Mouse (Mus musculus): ENCODE results near the gene Nabp2.

Nabp2 gene

DNA sequence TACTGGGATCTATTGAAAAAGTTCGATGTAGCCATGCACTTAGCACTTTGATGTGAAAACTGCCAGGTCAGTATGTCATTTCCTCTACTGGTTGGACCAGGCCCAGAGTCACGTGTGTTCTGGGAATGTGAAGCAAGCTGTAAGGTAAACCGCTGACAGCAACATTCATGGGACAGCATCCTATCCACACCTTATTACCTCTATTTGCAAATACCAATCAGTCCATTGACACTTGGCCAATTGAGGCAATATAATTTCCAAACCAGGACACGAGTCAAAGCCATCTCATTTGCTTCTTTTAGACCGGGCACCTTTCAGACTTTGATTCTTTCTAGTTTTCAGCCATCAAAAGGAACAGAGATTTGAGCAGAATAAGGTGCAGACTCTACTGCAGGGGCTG lies 17.8 kb upstream of the Nabp2 start:
- DNase-seq, result no peak

GRCm38 (mm10) chr10:128425260-128425659 lies 14.0 kb upstream of the Nabp2 start:
- DNase-seq, result no peak

DNA sequence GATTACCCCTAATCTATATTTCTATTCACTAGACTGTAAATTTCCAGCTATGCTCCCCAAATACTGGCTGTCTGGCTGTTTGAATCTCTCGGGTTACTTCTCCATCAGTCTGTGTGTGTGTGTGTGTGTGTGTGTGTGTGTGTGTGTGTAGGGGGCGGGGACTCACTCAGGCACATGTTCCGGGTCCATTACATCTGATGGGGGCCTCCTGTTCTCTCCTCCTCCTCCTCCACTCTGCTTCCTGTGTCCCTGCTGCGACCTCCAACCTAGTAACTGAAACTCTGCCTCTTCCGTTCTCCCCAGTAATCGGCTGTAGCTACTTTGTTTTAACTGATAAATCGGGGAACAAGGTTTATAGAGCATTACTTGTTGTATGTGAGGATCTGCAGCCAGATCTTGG lies 13.3 kb upstream of the Nabp2 start:
- DNase-seq, result no peak

DNA sequence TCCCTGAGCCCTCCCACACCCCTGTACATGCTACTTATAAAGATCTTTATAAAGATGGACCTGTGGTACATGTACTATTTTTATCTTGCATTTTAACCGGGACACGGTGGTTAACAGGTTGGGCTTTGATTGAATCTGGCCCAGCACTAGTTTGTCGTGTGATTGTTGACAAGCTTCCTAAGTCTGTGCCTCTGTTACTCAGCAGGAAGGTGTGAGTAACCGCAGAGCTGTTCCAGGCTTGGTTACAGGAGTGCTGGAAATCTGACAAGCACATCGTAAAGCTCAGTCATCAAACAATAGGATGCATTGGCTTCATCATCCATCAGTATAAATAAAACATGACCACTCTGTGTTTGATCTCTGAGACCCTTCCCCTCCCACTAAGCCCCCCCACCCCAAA lies 11.1 kb upstream of the Nabp2 start:
- peak in 1 of 2 experiments; percentile 38 for DNase-seq

GRCm38 (mm10) chr10:128414848-128415247 lies 3.6 kb upstream of the Nabp2 start:
- DNase-seq, result no peak

DNA sequence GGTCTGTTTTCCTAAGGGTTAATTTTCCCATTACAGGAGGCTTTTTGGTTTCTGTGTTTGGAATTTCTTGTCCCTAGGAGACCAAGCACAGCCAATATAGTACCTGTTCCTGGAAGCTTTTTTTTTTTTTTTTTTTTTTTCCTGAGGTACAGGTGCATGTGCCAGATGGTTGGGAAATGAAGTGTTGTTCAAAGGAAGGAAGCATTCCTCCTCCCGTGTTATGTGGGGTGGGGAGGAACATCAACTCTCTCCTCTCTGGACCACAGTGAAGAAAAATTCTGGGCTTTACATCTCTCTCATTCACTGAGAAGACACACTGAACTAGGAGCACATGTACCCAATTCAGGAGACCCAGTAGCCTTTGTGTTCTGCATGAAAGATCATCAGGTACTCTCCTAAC lies 1.8 kb upstream of the Nabp2 start:
- no peak for DNase-seq

DNA sequence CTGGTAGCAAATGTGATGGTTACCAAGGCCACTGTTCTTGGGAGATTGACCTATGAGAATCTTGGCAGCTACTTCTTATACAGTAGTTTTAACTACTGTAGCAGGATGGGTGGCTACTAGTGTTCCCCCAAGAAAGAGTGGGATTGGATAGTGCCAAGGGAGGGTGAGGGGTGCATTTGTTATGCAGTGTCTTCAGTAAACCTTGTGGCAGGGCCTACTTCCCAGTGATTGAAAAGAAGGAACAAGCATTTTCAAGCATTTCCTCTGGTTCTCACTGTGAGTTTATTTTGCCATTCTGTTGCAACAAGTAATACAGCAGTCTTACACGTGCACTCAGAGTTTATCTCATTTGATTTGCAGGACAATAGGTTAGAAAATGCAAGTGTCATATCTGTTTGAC lies 1.3 kb upstream of the Nabp2 start:
- no peak for DNase-seq

GRCm38 (mm10) chr10:128412055-128412381 lies 726 bp upstream of the Nabp2 start:
- no peak for DNase-seq

DNA sequence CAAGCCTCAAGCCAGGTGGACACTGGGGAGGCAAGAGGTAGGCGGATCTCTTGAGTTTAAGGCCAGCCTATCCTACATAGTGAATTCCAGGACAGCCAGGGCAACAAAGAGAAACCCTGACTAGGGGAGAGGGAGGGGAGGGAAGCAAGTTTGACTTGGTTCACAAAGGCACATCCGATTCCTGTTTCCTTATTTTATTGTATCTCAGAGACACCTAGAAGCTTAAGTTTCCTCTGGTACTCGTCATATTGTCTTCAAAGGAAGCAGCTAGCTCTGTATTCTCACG lies 789 bp downstream of the Nabp2 start:
- no peak for DNase-seq

- DNase-seq, result peak; percentile 98
These were observed 1.4 kb downstream of the Nabp2 start for GRCm38 (mm10) chr10:128409692-128410559.

DNA sequence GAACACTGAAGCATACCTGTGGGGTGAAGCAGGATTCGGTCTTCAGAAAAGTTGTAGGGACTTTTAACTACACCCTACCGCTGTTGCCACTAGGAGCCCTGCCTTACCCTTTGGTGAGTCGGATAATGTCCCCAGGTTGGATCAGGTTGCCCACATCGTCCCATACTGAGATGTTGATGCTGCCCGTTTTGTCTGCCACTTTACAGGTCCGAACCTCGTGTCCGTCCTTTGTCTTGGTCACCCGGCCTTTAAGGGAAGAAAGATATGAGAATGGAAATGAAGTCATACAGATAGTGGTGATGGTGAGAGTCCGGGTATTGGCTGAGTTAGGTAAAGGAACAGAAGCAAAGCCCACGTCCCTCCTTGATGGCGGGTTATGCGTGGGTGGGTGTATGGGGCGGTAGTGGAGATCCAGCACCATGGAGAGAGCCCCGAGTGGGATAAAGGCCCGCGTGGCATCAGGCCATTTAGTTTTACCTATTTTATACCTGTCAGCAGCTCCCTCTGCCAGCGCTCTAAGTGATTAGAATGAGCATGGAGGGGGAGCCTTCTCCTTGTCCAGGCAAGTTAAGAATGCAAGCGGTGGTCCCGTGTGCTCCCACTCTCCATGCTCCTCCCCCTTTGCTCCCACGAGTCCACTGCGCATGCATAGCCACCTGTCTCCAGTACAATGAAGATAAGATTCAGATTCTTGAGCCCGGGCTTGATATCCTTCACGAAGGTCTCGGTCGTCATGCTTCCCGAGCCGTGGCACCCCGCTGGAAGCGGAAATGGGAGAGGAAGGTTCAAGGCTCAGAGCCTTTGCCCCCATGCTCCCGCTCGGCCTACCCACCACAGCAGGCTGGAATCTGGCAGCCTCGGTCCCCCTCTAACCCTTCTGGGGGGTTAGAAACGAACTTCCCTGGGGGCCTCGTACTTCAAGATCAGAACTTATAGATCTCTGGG lies 2.4 kb downstream of the Nabp2 start:
- DNase-seq, result peak; percentile 39 to 44

- peak; percentile 78 to 80 for DNase-seq
These were observed 7.4 kb downstream of the Nabp2 start for GRCm38 (mm10) chr10:128403931-128404330.

DNA sequence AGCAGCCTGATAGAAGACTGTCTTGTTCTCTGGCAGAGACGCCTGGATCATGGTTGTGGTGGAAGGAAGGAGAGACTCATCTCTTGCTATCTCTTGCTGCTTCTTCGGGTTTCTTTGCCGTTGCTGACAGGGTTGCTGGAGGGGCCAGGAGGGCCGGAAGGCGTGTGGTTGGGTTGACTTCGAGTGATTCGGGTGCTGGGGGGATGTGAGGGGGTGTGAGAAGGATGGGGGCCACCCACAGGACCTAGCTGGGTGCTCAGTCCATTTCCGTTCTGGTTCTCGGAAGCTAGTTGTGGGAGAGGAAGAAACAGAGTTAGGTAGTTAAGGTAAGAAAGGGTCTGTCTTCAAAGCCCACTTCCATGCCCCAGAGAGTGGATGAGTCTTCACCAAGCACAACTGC lies 9.7 kb downstream of the Nabp2 start:
- DNase-seq, result no peak

DNA sequence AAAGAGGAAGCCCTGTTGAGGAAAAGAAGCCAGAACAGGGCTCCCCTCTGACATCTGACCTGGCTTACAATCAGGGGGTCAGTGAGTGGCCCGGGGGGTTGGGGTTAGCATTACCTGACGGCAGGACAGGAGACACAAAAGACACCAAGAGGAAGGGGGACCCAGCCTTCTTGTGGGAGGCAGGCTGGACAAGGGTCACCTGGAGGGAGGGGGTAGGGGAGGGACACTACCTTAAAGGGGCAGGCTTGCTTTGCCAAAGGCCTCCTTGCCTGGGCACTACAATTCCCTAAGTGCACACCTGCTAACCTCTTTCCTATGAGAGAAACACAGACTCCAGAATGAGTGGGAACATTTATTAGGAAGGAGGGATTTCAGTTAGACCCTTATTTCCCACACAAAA lies 10.2 kb downstream of the Nabp2 start, which contains the start of gene Slc39a5:
Gene Slc39a5 (minus strand): TSS at position 174 of the 400 bp plus-strand sequence.
- DNase-seq, result no peak

DNA sequence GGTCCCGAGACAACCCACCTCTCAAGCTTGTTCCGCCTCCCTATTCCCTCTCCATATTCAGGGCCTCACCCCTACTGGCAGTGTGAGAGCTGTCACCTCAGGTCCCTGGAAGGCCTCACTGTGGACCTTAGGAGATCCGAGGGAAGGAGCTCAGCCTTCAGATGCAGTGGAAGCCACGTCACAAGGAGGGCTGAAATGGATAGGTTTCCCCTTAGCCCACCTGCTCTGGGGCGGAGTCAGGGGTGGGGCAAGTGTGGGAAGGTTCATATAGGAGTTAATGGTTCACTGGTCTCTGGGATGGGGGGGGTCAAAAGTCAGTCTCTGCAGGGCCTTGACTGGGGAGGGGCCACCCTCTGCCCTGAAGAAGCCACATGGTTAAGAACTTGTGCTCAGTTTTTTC lies 11.0 kb downstream of the Nabp2 start:
- DNase-seq, result no peak

- DNase-seq, result peak; percentile 56 to 64
These were observed 13.8 kb downstream of the Nabp2 start for GRCm38 (mm10) chr10:128397466-128397865.

GRCm38 (mm10) chr10:128396716-128397264 lies 14.5 kb downstream of the Nabp2 start:
- no peak for DNase-seq

- no peak for DNase-seq
These were observed 15.1 kb downstream of the Nabp2 start for GRCm38 (mm10) chr10:128396017-128396673.

DNA sequence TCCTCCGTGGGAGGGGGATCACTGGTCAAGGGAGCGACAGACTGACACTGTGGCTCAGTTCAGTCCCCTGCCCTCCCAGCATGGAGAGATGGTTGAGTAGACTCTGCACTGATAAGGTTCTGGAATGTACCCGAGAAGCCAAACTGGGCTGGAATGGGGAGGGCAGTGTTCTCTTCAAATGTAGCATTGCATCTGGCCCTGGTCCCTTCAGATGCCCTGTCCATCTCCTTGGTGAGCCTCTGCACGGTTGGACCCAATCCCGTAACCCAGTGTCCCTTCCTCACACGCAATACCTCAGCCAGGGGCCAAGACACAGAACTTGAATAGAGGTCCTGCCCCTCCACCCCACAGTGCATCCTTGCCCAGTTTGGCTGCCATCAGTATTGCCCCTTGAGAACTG lies 19.4 kb downstream of the Nabp2 start:
- no peak for DNase-seq

GRCm38 (mm10) chr10:128390366-128390765 lies 20.9 kb downstream of the Nabp2 start:
- DNase-seq, result no peak

DNA sequence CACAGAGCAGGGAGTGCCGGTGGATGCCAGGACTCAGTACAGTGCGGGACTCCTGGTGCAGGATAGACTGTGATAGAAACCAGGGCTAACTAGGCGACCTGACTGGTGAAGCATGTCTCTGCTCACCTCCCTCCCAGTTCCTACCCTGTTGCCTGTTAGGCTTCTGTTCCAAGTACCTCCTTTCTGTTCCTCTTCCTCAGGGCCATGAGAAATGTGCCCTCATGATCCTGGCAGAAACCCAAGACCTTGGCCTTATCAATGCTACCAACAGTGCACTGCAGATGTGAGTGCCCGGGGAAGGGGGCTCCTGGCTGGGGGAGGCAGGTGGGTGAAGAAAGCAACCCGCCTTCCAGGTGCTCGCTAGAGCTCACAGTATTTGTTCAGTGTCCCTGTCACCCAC lies 21.7 kb downstream of the Nabp2 start:
- no peak for DNase-seq

GRCm38 (mm10) chr10:128388941-128389340 lies 22.4 kb downstream of the Nabp2 start:
- DNase-seq, result no peak

DNA sequence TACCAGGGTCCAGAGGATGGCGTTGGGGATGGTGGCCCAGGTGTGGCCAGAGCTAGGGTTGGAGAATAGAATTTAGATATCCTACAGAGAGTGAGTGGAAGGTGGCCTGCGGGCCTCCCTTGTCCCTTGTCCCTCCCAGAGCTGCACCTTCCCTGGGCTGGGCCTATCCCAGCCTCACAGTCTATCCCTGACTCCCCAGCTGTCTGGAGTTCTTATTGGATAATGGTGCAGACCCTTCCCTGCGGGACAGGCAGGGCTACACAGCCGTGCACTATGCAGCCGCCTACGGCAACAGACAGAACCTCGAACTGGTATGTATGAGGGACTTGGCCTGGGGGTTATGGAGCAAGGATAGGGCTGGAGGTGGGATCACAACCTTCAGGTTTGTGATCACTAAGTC lies 25.4 kb downstream of the Nabp2 start:
- DNase-seq, result no peak

Data from cerebellum, postnatal 36 days (tissue).